Mouse (Mus musculus): Measurements from ENCODE around the gene Rsu1. TPM values are rescaled to one million over a fixed set of nuclear protein-coding genes. Genes with fewer than 3 reads are reported as not detected.

Gene Rsu1
- 61.1 and 63.5 TPM in 2 replicates for polyA plus RNA-seq (2012; rRNA removed)

- peak; percentile 100 for DNase-seq
- Histone ChIP-seq H3K36me3 (ENCODE audit: control insufficient read depth, insufficient read depth, low read length) (no peaks in the 10 kb centered on the region), H3K4me1 (ENCODE audit: control insufficient read depth, insufficient read depth, low read length) (no peaks in the 10 kb centered on the region), H3K27me3 (replicated peaks; ENCODE audit: control insufficient read depth, insufficient read depth, low read length) (no peaks in the 10 kb centered on the region), H3K27ac (ENCODE audit: insufficient read depth, low read depth, low read length) (peak within 1 kb of the TSS; percentile 48), H3K4me3 (ENCODE audit: insufficient read depth, low read depth, low read length) (peak within 1 kb of the TSS; percentile 85)
- under 1% methylated on average over 37 of the region's 37 CpGs for WGBS
- TF ChIP-seq POLR2A (IDR thresholded peaks at IDR 0.05; ENCODE audit: low read depth, low read length) (peak; percentile 62), CTCF (conservative IDR thresholded peaks at IDR 0.05; ENCODE audit: insufficient read depth, insufficient read length, low read depth, low read length) (no peak)
Observed at GRCm38 (mm10) chr2:13271165-13271957, at the start of gene Rsu1. Rsu1 (minus strand) TSS chr2:13271415.

- WGBS: 77% methylated on average over 3 of the region's 3 CpGs
- Histone ChIP-seq H3K4me3 (ENCODE audit: insufficient read depth, low read depth, low read length) (no peak overlapping the region), H3K36me3 (ENCODE audit: control insufficient read depth, insufficient read depth, low read length) (peaks cover 2% of the 10 kb centered on the region; the same call in 1 of the 2 replicates), H3K4me1 (ENCODE audit: control insufficient read depth, insufficient read depth, low read length) (no peaks in the 10 kb centered on the region), H3K27ac (ENCODE audit: insufficient read depth, low read depth, low read length) (no peak overlapping the region), H3K27me3 (replicated peaks; ENCODE audit: control insufficient read depth, insufficient read depth, low read length) (no peaks in the 10 kb centered on the region)
- no peak for TF ChIP-seq CTCF (conservative IDR thresholded peaks at IDR 0.05; ENCODE audit: insufficient read depth, insufficient read length, low read depth, low read length)
- no peak for TF ChIP-seq POLR2A (IDR thresholded peaks at IDR 0.05; ENCODE audit: low read depth, low read length)
- DNase-seq: no peak
Observed at GRCm38 (mm10) chr2:13303376-13303775, 32.2 kb upstream of the Rsu1 start.

- TF ChIP-seq CTCF (conservative IDR thresholded peaks at IDR 0.05; ENCODE audit: insufficient read depth, insufficient read length, low read depth, low read length) (0 out of 2 replicates have a peak, but pooled peaks have one; percentile 18), POLR2A (IDR thresholded peaks at IDR 0.05; ENCODE audit: low read depth, low read length) (no peak)
- Histone ChIP-seq H3K36me3 (ENCODE audit: control insufficient read depth, insufficient read depth, low read length) (no peaks in the 10 kb centered on the region; the same call in 1 of the 2 replicates), H3K4me3 (ENCODE audit: insufficient read depth, low read depth, low read length) (no peak overlapping the region), H3K27me3 (replicated peaks; ENCODE audit: control insufficient read depth, insufficient read depth, low read length) (no peaks in the 10 kb centered on the region), H3K27ac (ENCODE audit: insufficient read depth, low read depth, low read length) (no peak overlapping the region), H3K4me1 (ENCODE audit: control insufficient read depth, insufficient read depth, low read length) (no peaks in the 10 kb centered on the region)
- 28% methylated on average over 3 of the region's 3 CpGs for WGBS
- no peak for DNase-seq
Observed at GRCm38 (mm10) chr2:13299031-13299430, 27.8 kb upstream of the Rsu1 start.

- Histone ChIP-seq H3K27ac (ENCODE audit: insufficient read depth, low read depth, low read length) (no peak overlapping the region), H3K4me3 (ENCODE audit: insufficient read depth, low read depth, low read length) (no peak overlapping the region), H3K4me1 (ENCODE audit: control insufficient read depth, insufficient read depth, low read length) (no peaks in the 10 kb centered on the region), H3K27me3 (replicated peaks; ENCODE audit: control insufficient read depth, insufficient read depth, low read length) (no peaks in the 10 kb centered on the region), H3K36me3 (ENCODE audit: control insufficient read depth, insufficient read depth, low read length) (no peaks in the 10 kb centered on the region)
- 61% methylated on average over 5 of the region's 5 CpGs for WGBS
- TF ChIP-seq CTCF (conservative IDR thresholded peaks at IDR 0.05; ENCODE audit: insufficient read depth, insufficient read length, low read depth, low read length): no peak
- TF ChIP-seq POLR2A (IDR thresholded peaks at IDR 0.05; ENCODE audit: low read depth, low read length): no peak
- DNase-seq: no peak
Observed at GRCm38 (mm10) chr2:13297733-13298132, 26.5 kb upstream of the Rsu1 start.

GRCm38 (mm10) chr2:13290661-13291060 lies 19.4 kb upstream of the Rsu1 start:
- peak; percentile 31 for DNase-seq
- TF ChIP-seq CTCF (conservative IDR thresholded peaks at IDR 0.05; ENCODE audit: insufficient read depth, insufficient read length, low read depth, low read length) (no peak), POLR2A (IDR thresholded peaks at IDR 0.05; ENCODE audit: low read depth, low read length) (no peak)
- Histone ChIP-seq H3K27ac (ENCODE audit: insufficient read depth, low read depth, low read length) (no peak overlapping the region), H3K4me1 (ENCODE audit: control insufficient read depth, insufficient read depth, low read length) (no peaks in the 10 kb centered on the region), H3K27me3 (replicated peaks; ENCODE audit: control insufficient read depth, insufficient read depth, low read length) (no peaks in the 10 kb centered on the region), H3K36me3 (ENCODE audit: control insufficient read depth, insufficient read depth, low read length) (no peaks in the 10 kb centered on the region), H3K4me3 (ENCODE audit: insufficient read depth, low read depth, low read length) (no peak overlapping the region)
- 0% methylated on average over 1 of the region's 1 CpGs for WGBS

GRCm38 (mm10) chr2:13290070-13290469 lies 18.9 kb upstream of the Rsu1 start:
- H3K4me1 ChIP-seq (ENCODE audit: control insufficient read depth, insufficient read depth, low read length): no peaks in the 10 kb centered on the region
- no peak overlapping the region for H3K4me3 ChIP-seq (ENCODE audit: insufficient read depth, low read depth, low read length)
- no peak overlapping the region for H3K27ac ChIP-seq (ENCODE audit: insufficient read depth, low read depth, low read length)
- H3K36me3 ChIP-seq (ENCODE audit: control insufficient read depth, insufficient read depth, low read length): no peaks in the 10 kb centered on the region
- DNase-seq: no peak
- H3K27me3 ChIP-seq (replicated peaks; ENCODE audit: control insufficient read depth, insufficient read depth, low read length): no peaks in the 10 kb centered on the region
- WGBS: 84% methylated on average over 3 of the region's 3 CpGs
- TF ChIP-seq POLR2A (IDR thresholded peaks at IDR 0.05; ENCODE audit: low read depth, low read length) (no peak), CTCF (conservative IDR thresholded peaks at IDR 0.05; ENCODE audit: insufficient read depth, insufficient read length, low read depth, low read length) (no peak)

- DNase-seq: peak; percentile 23
- Histone ChIP-seq H3K4me1 (ENCODE audit: control insufficient read depth, insufficient read depth, low read length) (no peaks in the 10 kb centered on the region), H3K27ac (ENCODE audit: insufficient read depth, low read depth, low read length) (no peak overlapping the region), H3K36me3 (ENCODE audit: control insufficient read depth, insufficient read depth, low read length) (no peaks in the 10 kb centered on the region; the same call in 1 of the 2 replicates), H3K4me3 (ENCODE audit: insufficient read depth, low read depth, low read length) (no peak overlapping the region), H3K27me3 (replicated peaks; ENCODE audit: control insufficient read depth, insufficient read depth, low read length) (no peaks in the 10 kb centered on the region)
- TF ChIP-seq POLR2A (IDR thresholded peaks at IDR 0.05; ENCODE audit: low read depth, low read length): no peak
- peak; percentile 37 for TF ChIP-seq CTCF (conservative IDR thresholded peaks at IDR 0.05; ENCODE audit: insufficient read depth, insufficient read length, low read depth, low read length)
- WGBS: 55% methylated on average over 10 of the region's 10 CpGs
Observed at GRCm38 (mm10) chr2:13278114-13278862, 7.1 kb upstream of the Rsu1 start.
